Comparison of ENCODE assay signal across 8 mouse cellular contexts in genomic region chr12:87299037-87299656, GRCm38 (mm10). TPM values are rescaled to one million over a fixed set of nuclear protein-coding genes. Genes with fewer than 3 reads are reported as not detected.
A peak's percentile ranks its signal among the peaks of the same experiment; 100 is the strongest.
DNase-seq lines count a peak whose midpoint lies in the region; ATAC-seq and TF ChIP-seq lines count a peak whose summit lies in the region.

No protein-coding gene starts in this region.

- TF ChIP-seq CTCF in thymus, adult 2 months (IDR thresholded peaks at IDR 0.05; ENCODE audit: borderline replicate concordance, control insufficient read depth, extremely low read depth, insufficient read depth, low read length, poor library complexity) = no peak

- H3K9me3 ChIP-seq in hindbrain, embryonic 13.5 days = no peaks in the 10 kb centered on the region

- H3K27me3 ChIP-seq in thymus, adult 2 months (ENCODE audit: control insufficient read depth, insufficient read depth, low read length) = peaks cover 11% of the 10 kb centered on the region
- H3K27me3 ChIP-seq in hindbrain, embryonic 13.5 days = peaks cover 41% of the 10 kb centered on the region

- peak overlapping the region; percentile 79 for H3K9ac ChIP-seq in hindbrain, embryonic 13.5 days

- peaks cover 16% of the 10 kb centered on the region for H3K4me1 ChIP-seq in thymus, adult 2 months (replicated peaks; ENCODE audit: control insufficient read depth, insufficient read depth, low read length)
- H3K4me1 ChIP-seq in hindbrain, embryonic 13.5 days (replicated peaks) = peaks cover 16% of the 10 kb centered on the region

- 18% methylated on average over 29 of the region's 29 CpGs for WGBS in thymus, adult 2 months
- 8% methylated on average over 29 of the region's 29 CpGs for WGBS in hindbrain, embryonic 13.5 days

- peak; percentile 32 for DNase-seq in cerebellum, adult 8-10 months
- no peak for DNase-seq in cerebellum, adult 9-11 months
- DNase-seq in thymus, adult 2 months = no peak
- no peak for DNase-seq in thymus, postnatal 10 days (ENCODE audit: low spot score in 2 of 2)
- DNase-seq in MN1 (ENCODE audit: low spot score) = no peak
- no peak for DNase-seq in layer of hippocampus, postnatal 14 days (ENCODE audit: low spot score in 2 of 2)

- H3K27ac ChIP-seq in thymus, adult 2 months (ENCODE audit: control insufficient read depth, insufficient read depth, low read length) = no peak overlapping the region
- H3K27ac ChIP-seq in hindbrain, embryonic 13.5 days = no peak overlapping the region

- H3K4me2 ChIP-seq in hindbrain, embryonic 13.5 days = peak overlapping the region; percentile 97

- peak overlapping the region; percentile 47 for H3K4me3 ChIP-seq in thymus, adult 2 months (ENCODE audit: control insufficient read depth, insufficient read depth, low read length)
- H3K4me3 ChIP-seq in hindbrain, embryonic 13.5 days = peak overlapping the region; percentile 72

- ATAC-seq in hindbrain, embryonic 13.5 days (ENCODE audit: low FRiP score) = peak; percentile 76
- ATAC-seq in megakaryocyte progenitor cell, adult 5-6 weeks (replicated peaks; ENCODE audit: poor library complexity) = peak; percentile 12; the same call in 1 of the 2 replicates

- TF ChIP-seq POLR2A in thymus, adult 2 months (IDR thresholded peaks at IDR 0.05; ENCODE audit: control insufficient read depth, extremely low read depth, insufficient read depth, low read length, poor library complexity) = no peak

- no peaks in the 10 kb centered on the region for H3K36me3 ChIP-seq in thymus, adult 2 months (ENCODE audit: control insufficient read depth, insufficient read depth, low read length)
- no peaks in the 10 kb centered on the region for H3K36me3 ChIP-seq in hindbrain, embryonic 13.5 days

RNA-seq across cellular contexts. Expression of gene Ism2, which starts 0.4 kb away (rescaled TPM):
- polyA plus RNA-seq in thymus, adult 2 months (2012; rRNA removed) = 0.05 TPM in 1 of 2 replicates, not detected in the other
- 1.1 and 1.2 TPM in 2 replicates for polyA plus RNA-seq in hindbrain, embryonic 13.5 days (2015; fragmentation: Nextera tagmentation; extraction: Ambion mirVana)
- total RNA-seq in megakaryocyte progenitor cell, adult 5-6 weeks (2015) = not detected in 2 replicates
- total RNA-seq in megakaryocyte progenitor cell, adult 5-6 weeks (2017) = not detected in 2 replicates
- under 1 TPM; 0.52 to 0.60 TPM for total RNA-seq in layer of hippocampus, postnatal 14 days (2021)

RNA-seq across cellular contexts. Expression of gene Ahsa1, which starts 32.9 kb away (rescaled TPM):
- polyA plus RNA-seq in thymus, adult 2 months (2012; rRNA removed) = 63.8 and 64.5 TPM in 2 replicates
- 193 and 214 TPM in 2 replicates for polyA plus RNA-seq in hindbrain, embryonic 13.5 days (2015; fragmentation: Nextera tagmentation; extraction: Ambion mirVana)
- 97.9 and 114 TPM in 2 replicates for total RNA-seq in megakaryocyte progenitor cell, adult 5-6 weeks (2015)
- 313 and 335 TPM in 2 replicates for total RNA-seq in megakaryocyte progenitor cell, adult 5-6 weeks (2017)
- total RNA-seq in layer of hippocampus, postnatal 14 days (2021) = 100 to 1,000 TPM; 147 to 157 TPM

RNA-seq across cellular contexts. Expression of gene Vipas39, which starts 33.1 kb away (rescaled TPM):
- polyA plus RNA-seq in thymus, adult 2 months (2012; rRNA removed) = 34.5 and 37.6 TPM in 2 replicates
- 57.7 and 62.4 TPM in 2 replicates for polyA plus RNA-seq in hindbrain, embryonic 13.5 days (2015; fragmentation: Nextera tagmentation; extraction: Ambion mirVana)
- total RNA-seq in megakaryocyte progenitor cell, adult 5-6 weeks (2015) = 40.1 and 42.7 TPM in 2 replicates
- 24.7 and 29.4 TPM in 2 replicates for total RNA-seq in megakaryocyte progenitor cell, adult 5-6 weeks (2017)
- 10 to 100 TPM; 57.5 to 66.0 TPM for total RNA-seq in layer of hippocampus, postnatal 14 days (2021)
